Mouse (Mus musculus) embryonic fibroblast, embryonic 13.5 days (primary cell): ENCODE results near the gene Zdhhc24. TPM values are rescaled to one million over a fixed set of nuclear protein-coding genes. Genes with fewer than 3 reads are reported as not detected.

Experiments
- H3K27ac ChIP-seq: 2 replicates; pipeline ENCODE4 v1.5.1; 2012; ENCODE audit warnings: low read length, control low read depth, inconsistent platforms; ENCODE audit not compliant: insufficient read depth
- H3K4me1 ChIP-seq: 2 replicates; pipeline ENCODE4 v1.6.1; 2011; ENCODE audit warnings: low read length; ENCODE audit not compliant: control insufficient read depth, insufficient read depth
- H3K4me3 ChIP-seq: 2 replicates; pipeline ENCODE4 v1.5.1; 2011; ENCODE audit warnings: mild to moderate bottlenecking, control low read depth, low read length; ENCODE audit not compliant: insufficient read depth
- CTCF ChIP-seq: IDR thresholded peaks from 2 replicates; pipeline ENCODE4 v1.5.1; 2011; ENCODE audit warnings: mild to moderate bottlenecking, control low read depth, low read length, moderate library complexity, borderline replicate concordance; ENCODE audit not compliant: insufficient read depth
- POLR2A ChIP-seq: IDR thresholded peaks from 2 replicates; pipeline ENCODE4 v1.6.1; 2011; ENCODE audit warnings: low read depth, mild to moderate bottlenecking, control low read depth, low read length, moderate library complexity
- polyA plus RNA-seq: library from polyadenylated mRNA; stranded (reverse); fragments of >200 nt; gene quantifications from 2 replicates; pipeline ENCODE4 v1.2.4, GENCODE M21; 2011; ENCODE audit warnings: low read depth; ENCODE audit not compliant: missing spikeins, insufficient read length

Gene Zdhhc24
- polyA plus RNA-seq, 1 experiment: 9.5 TPM

DNA sequence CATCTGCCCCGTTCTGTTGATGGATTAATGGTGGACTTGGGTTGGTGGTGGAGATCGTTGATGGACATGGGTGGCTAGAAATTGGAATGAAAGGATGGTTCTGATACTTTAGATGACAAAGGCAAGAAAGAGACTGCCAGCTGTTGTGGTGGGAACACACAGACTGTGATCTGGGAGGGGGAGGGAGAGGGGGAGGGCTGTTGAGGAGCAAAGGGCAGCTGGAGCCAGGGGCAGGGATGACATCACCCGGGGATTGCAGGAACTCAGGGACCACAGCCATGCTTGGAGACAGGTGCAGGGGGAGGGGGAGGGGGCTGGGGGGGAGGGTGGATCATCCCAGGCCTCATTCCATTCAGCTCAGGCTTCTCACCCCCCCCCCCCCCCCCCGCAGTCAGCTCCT lies 2.2 kb upstream of the Zdhhc24 start:
- TF ChIP-seq POLR2A (no peak), CTCF (no peak)
- no peaks in the 10 kb centered on the region for H3K4me1 ChIP-seq
- no peak overlapping the region for H3K4me3 ChIP-seq
- H3K27ac ChIP-seq: no peak overlapping the region

DNA sequence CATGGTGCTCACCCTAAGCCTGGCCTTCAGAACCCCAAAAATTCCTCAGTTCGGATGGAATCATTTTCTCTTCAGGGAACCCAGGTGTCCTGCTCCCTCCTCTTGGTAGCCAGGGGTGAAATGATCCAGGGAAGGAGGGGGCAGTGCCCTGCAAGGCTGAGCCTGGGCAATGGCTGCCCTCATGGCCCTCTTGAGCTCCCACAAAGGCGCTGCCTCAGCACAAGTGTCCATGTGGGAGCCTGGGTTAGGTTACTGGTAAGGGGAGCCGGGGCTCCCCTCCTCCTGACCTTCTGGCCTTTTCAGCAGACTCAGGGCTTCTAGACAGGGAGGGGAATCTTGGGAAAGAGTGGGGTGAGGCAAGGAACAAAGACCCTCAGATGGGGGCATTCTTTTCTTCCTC lies 1.7 kb upstream of the Zdhhc24 start:
- Histone ChIP-seq H3K4me3 (no peak overlapping the region), H3K4me1 (no peaks in the 10 kb centered on the region)
- TF ChIP-seq CTCF: no peak
- TF ChIP-seq POLR2A: no peak

GRCm38 (mm10) chr19:4877785-4878184 lies 683 bp upstream of the Zdhhc24 start, which contains the start of gene Actn3:
Actn3 (minus strand) TSS chr19:4877909.
- Histone ChIP-seq H3K27ac (peak within 1 kb of the TSS; percentile 54), H3K4me3 (peak within 1 kb of the TSS; percentile 98), H3K4me1 (no peaks in the 10 kb centered on the region)
- TF ChIP-seq CTCF (no peak), POLR2A (0 out of 2 replicates have a peak, but pooled peaks have one; percentile 51)

More for the DNA sequence above, 1.7 kb upstream of the Zdhhc24 start:
- H3K27ac ChIP-seq: no peak overlapping the region

- H3K4me3 ChIP-seq: peak overlapping the region; percentile 98
- H3K27ac ChIP-seq: no peak overlapping the region
- H3K4me1 ChIP-seq: no peaks in the 10 kb centered on the region
- no peak for TF ChIP-seq CTCF
- no peak for TF ChIP-seq POLR2A
Measured at GRCm38 (mm10) chr19:4879324-4879703, 846 bp downstream of the Zdhhc24 start.

DNA sequence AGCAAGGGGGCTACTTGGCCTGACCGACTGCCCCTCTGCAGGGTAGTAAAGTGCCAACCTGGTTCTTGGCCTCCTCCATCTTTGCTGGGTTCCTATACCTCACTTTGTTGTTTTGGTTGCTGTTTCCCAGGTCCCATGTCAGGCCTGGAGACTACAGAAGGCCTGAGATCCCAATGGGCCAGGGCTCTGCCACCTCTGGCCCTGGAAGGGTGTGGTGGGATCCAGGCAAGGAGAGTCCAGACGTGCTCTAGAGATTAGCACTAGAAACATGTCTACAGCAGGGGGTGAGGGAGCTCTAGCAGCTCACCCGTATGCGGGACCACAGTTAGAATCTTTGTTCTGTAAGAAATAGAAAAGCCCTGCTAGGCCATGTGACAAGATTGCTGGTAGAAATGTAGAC lies 5.5 kb downstream of the Zdhhc24 start:
- H3K4me1 ChIP-seq: no peaks in the 10 kb centered on the region
- H3K27ac ChIP-seq: no peak overlapping the region
- no peak for TF ChIP-seq POLR2A
- no peak for TF ChIP-seq CTCF
- no peak overlapping the region for H3K4me3 ChIP-seq

GRCm38 (mm10) chr19:4889791-4890190 lies 11.3 kb downstream of the Zdhhc24 start:
- Histone ChIP-seq H3K27ac (no peak overlapping the region), H3K4me3 (no peak overlapping the region), H3K4me1 (no peaks in the 10 kb centered on the region)
- TF ChIP-seq CTCF (no peak), POLR2A (no peak)

- Histone ChIP-seq H3K4me1 (no peaks in the 10 kb centered on the region), H3K4me3 (no peak overlapping the region), H3K27ac (no peak overlapping the region)
- TF ChIP-seq CTCF (no peak), POLR2A (no peak)
Measured at GRCm38 (mm10) chr19:4891798-4892197, 13.3 kb downstream of the Zdhhc24 start.

- no peaks in the 10 kb centered on the region for H3K4me1 ChIP-seq
- H3K27ac ChIP-seq: no peak overlapping the region
- no peak for TF ChIP-seq POLR2A
- no peak for TF ChIP-seq CTCF
- no peak overlapping the region for H3K4me3 ChIP-seq
Measured at GRCm38 (mm10) chr19:4896780-4897520, 18.5 kb downstream of the Zdhhc24 start.

DNA sequence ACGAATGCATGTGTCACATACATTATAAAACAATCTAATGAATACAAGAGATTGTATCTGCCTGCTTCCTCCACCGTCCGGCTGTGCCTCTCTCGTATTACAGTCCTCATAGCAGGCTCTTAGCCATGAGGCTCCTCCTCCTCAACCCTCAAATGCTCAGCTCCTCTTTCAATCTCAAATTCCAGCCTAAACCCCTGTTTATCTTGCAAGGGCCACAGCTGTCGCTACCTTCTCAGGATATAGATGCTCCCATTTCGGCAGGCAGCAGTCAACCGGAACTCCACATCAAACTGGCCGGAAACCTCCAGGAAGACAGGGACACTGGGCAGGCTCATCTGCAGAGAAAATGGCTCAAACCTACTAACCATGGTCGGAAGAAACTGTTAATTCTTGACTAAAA lies 20.5 kb downstream of the Zdhhc24 start:
- no peak for TF ChIP-seq POLR2A
- TF ChIP-seq CTCF: no peak
- no peak overlapping the region for H3K27ac ChIP-seq

GRCm38 (mm10) chr19:4899888-4900287 lies 21.4 kb downstream of the Zdhhc24 start:
- no peaks in the 10 kb centered on the region for H3K4me1 ChIP-seq
- H3K4me3 ChIP-seq: no peak overlapping the region
- H3K27ac ChIP-seq: no peak overlapping the region
- no peak for TF ChIP-seq POLR2A
- TF ChIP-seq CTCF: no peak

More for the DNA sequence above, 20.5 kb downstream of the Zdhhc24 start:
- H3K4me1 ChIP-seq: no peaks in the 10 kb centered on the region
- no peak overlapping the region for H3K4me3 ChIP-seq
